Mouse (Mus musculus) limb, embryonic 11.5 days (tissue): ENCODE results near the gene Atp5h. TPM values are rescaled to one million over a fixed set of nuclear protein-coding genes. Genes with fewer than 3 reads are reported as not detected.
"Not testable (repeated sequence)": the region's sequence is repeated elsewhere in the genome, so short reads cannot be mapped to it uniquely, and the experiment has no call there.

Source experiments
- ATAC-seq: fragments of 200-750 bp; cut with Nextera tagmentation; 2 replicates; pipeline ENCODE4 v1.8.0; 2017; ENCODE audit warnings: low read depth; ENCODE audit not compliant: insufficient number of reproducible peaks, low FRiP score, low TSS enrichment
- DNase-seq: peaks from one replicate; pipeline ENCODE4 v3.0.0-alpha.2; 2015; ENCODE audit warnings: low spot score
- H3K27ac ChIP-seq: fragments of 300-500 bp; sonication (generic); replicated peaks from 2 replicates; pipeline ENCODE4 v1.5.1; 2014; ENCODE audit warnings: low read depth, mild to moderate bottlenecking, low read length
- H3K27me3 ChIP-seq: fragments of 300-500 bp; sonication (generic); 2 replicates; pipeline ENCODE4 v1.6.1; 2014; ENCODE audit warnings: mild to moderate bottlenecking, low read length, mixed read lengths; ENCODE audit not compliant: control insufficient read depth, insufficient read depth
- H3K36me3 ChIP-seq: fragments of 300-500 bp; sonication (generic); 2 replicates; pipeline ENCODE4 v1.6.1; 2014; ENCODE audit warnings: mild to moderate bottlenecking, low read length, moderate library complexity, mixed read lengths; ENCODE audit not compliant: control insufficient read depth, insufficient read depth
- H3K4me1 ChIP-seq: fragments of 300-500 bp; sonication (generic); 2 replicates; pipeline ENCODE4 v1.6.1; 2014; ENCODE audit warnings: low read length, mixed read lengths; ENCODE audit not compliant: control insufficient read depth, insufficient read depth
- H3K4me2 ChIP-seq: fragments of 300-500 bp; sonication (generic); 2 replicates; pipeline ENCODE4 v1.6.1; 2014; ENCODE audit warnings: low read depth, mild to moderate bottlenecking, moderate library complexity; ENCODE audit not compliant: severe bottlenecking
- H3K4me3 ChIP-seq: fragments of 300-500 bp; sonication (generic); 2 replicates; pipeline ENCODE4 v1.5.1; 2014; ENCODE audit warnings: low read depth, low read length
- H3K9ac ChIP-seq: fragments of 300-500 bp; sonication (generic); 2 replicates; pipeline ENCODE4 v1.6.1; 2014; ENCODE audit warnings: mild to moderate bottlenecking, low read length
- H3K9me3 ChIP-seq: fragments of 300-500 bp; sonication (generic); 2 replicates; pipeline ENCODE4 v1.6.1; 2016; ENCODE audit warnings: low read length; ENCODE audit not compliant: control insufficient read depth
- WGBS: fragments of 180-500 bp; shearing (Covaris S2); extraction: QIAGEN DNeasy Blood & Tissue Kit; methylation state at CpG from one replicate; pipeline ENCODE4 v1.1.7; 2014; 5-methylcytosine and 5-hydroxymethylcytosine counted together
- polyA plus RNA-seq: library from polyadenylated mRNA; unstranded; fragments of >200 nt; fragmentation: Nextera tagmentation; extraction: Ambion mirVana; gene quantifications from 2 replicates; pipeline ENCODE4 v1.2.1, GENCODE M21; 2014

Atp5h gene
- polyA plus RNA-seq, 1 experiment from 2014 or later, result 943 TPM

- Histone ChIP-seq H3K4me2 (no peak overlapping the region), H3K9ac (no peak overlapping the region), H3K36me3 (no peaks in the 10 kb centered on the region), H3K27me3 (no peaks in the 10 kb centered on the region), H3K27ac (no peak overlapping the region), H3K4me3 (no peak overlapping the region), H3K4me1 (no peaks in the 10 kb centered on the region), H3K9me3 (no peaks in the 10 kb centered on the region)
- DNase-seq (no peak), ATAC-seq (no peak)
- WGBS, result 58% methylated on average over 11 of the region's 11 CpGs
These were observed 19.0 kb downstream of the Atp5h start for GRCm38 (mm10) chr11:115400630-115401391.

GRCm38 (mm10) chr11:115400126-115400525, 19.6 kb downstream of the Atp5h start:
- Histone ChIP-seq H3K36me3 (no peaks in the 10 kb centered on the region), H3K4me3 (no peak overlapping the region), H3K9ac (no peak overlapping the region), H3K27ac (no peak overlapping the region), H3K27me3 (no peaks in the 10 kb centered on the region), H3K4me1 (no peaks in the 10 kb centered on the region), H3K4me2 (no peak overlapping the region), H3K9me3 (no peaks in the 10 kb centered on the region)
- 87% methylated on average over 3 of the region's 3 CpGs for WGBS
- ATAC-seq (no peak), DNase-seq (no peak)

- H3K4me1 ChIP-seq, result no peaks in the 10 kb centered on the region
- no peak for DNase-seq
- WGBS, result 76% methylated on average over 7 of the region's 7 CpGs
- ATAC-seq, result no peak
- H3K9me3 ChIP-seq, result no peaks in the 10 kb centered on the region
- H3K27ac ChIP-seq, result no peak overlapping the region
- no peak overlapping the region for H3K9ac ChIP-seq
- H3K27me3 ChIP-seq, result no peaks in the 10 kb centered on the region
- H3K4me2 ChIP-seq, result no peak overlapping the region
- H3K36me3 ChIP-seq, result peaks cover 4% of the 10 kb centered on the region; the same call in 1 of the 2 replicates
- H3K4me3 ChIP-seq, result no peak overlapping the region
These were observed 21.7 kb downstream of the Atp5h start for GRCm38 (mm10) chr11:115398085-115398484.

DNA sequence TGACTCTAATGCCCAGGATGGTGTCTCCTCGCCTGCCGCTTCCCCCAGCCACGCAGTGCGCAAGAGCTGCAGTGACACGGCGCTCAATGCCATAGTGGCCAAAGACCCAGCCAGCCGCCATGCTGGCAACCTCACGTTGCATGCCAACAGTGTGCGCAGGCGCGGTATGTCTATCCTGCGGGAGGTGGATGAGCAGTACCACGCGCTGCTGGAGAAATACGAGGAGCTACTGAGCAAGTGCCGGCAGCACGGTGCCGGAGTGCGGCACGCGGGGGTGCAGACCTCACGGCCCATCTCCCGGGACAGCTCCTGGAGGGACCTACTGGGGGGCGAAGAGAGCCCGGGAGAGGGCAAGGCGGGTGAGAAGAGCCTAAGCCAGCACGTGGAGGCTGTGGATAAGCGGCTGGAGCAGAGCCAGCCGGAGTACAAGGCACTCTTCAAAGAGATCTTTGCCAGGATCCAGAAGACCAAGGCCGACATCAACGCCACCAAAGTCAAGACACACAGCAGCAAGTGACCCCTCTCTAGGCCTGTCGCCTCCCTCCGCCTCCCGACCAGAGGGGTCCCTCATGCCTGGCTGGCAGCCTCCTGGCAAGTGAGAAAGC, 25.9 kb downstream of the Atp5h start:
- Histone ChIP-seq H3K36me3 (peaks cover 11% of the 10 kb centered on the region), H3K9ac (no peak overlapping the region), H3K4me1 (no peaks in the 10 kb centered on the region), H3K27ac (no peak overlapping the region), H3K4me2 (no peak overlapping the region), H3K27me3 (no peaks in the 10 kb centered on the region), H3K9me3 (no peaks in the 10 kb centered on the region), H3K4me3 (no peak overlapping the region)
- DNase-seq (peak; percentile 36), ATAC-seq (no peak)
- WGBS, result 54% methylated on average over 34 of the region's 34 CpGs

- Histone ChIP-seq H3K4me1 (no peaks in the 10 kb centered on the region), H3K4me3 (no peak overlapping the region), H3K36me3 (peaks cover 11% of the 10 kb centered on the region), H3K27ac (no peak overlapping the region), H3K27me3 (no peaks in the 10 kb centered on the region), H3K9me3 (no peaks in the 10 kb centered on the region), H3K9ac (no peak overlapping the region), H3K4me2 (no peak overlapping the region)
- DNase-seq (no peak), ATAC-seq (no peak)
- 94% methylated on average over 7 of the region's 7 CpGs for WGBS
These were observed 28.4 kb downstream of the Atp5h start for GRCm38 (mm10) chr11:115391358-115391757.

DNA sequence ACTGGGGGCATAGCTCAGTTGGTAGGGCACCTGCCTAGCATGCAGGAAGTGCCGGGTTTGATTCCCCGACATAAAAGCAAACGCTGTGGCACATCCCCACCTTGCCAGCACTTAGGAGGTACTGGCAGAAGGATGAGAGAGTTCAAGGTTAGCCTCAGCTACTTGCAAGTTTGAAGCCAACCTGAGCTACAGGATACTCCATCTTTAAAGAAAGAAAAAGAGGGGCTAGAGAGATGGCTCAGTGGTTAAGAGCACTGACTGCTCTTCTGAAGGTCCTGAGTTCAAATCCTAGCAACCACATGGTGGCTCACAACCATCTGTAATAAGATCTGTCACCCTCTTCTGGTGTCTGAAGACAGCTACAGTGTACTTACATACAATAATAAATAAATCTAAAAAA, 32.9 kb downstream of the Atp5h start:
- not testable (repeated sequence) for DNase-seq, H3K9ac ChIP-seq, ATAC-seq, H3K27me3 ChIP-seq, H3K4me3 ChIP-seq, H3K36me3 ChIP-seq, H3K4me2 ChIP-seq, H3K27ac ChIP-seq, H3K9me3 ChIP-seq
- peaks cover 18% of the 10 kb centered on the region for H3K4me1 ChIP-seq
- 82% methylated on average over 3 of the region's 3 CpGs for WGBS

GRCm38 (mm10) chr11:115384587-115384986, 35.2 kb downstream of the Atp5h start:
- Histone ChIP-seq H3K9me3 (no peaks in the 10 kb centered on the region), H3K4me3 (no peak overlapping the region), H3K36me3 (no peaks in the 10 kb centered on the region), H3K4me1 (peaks cover 23% of the 10 kb centered on the region), H3K27me3 (no peaks in the 10 kb centered on the region), H3K9ac (no peak overlapping the region), H3K4me2 (no peak overlapping the region), H3K27ac (no peak overlapping the region)
- no peak for ATAC-seq
- WGBS, result 76% methylated on average over 5 of the region's 5 CpGs
- no peak for DNase-seq

DNA sequence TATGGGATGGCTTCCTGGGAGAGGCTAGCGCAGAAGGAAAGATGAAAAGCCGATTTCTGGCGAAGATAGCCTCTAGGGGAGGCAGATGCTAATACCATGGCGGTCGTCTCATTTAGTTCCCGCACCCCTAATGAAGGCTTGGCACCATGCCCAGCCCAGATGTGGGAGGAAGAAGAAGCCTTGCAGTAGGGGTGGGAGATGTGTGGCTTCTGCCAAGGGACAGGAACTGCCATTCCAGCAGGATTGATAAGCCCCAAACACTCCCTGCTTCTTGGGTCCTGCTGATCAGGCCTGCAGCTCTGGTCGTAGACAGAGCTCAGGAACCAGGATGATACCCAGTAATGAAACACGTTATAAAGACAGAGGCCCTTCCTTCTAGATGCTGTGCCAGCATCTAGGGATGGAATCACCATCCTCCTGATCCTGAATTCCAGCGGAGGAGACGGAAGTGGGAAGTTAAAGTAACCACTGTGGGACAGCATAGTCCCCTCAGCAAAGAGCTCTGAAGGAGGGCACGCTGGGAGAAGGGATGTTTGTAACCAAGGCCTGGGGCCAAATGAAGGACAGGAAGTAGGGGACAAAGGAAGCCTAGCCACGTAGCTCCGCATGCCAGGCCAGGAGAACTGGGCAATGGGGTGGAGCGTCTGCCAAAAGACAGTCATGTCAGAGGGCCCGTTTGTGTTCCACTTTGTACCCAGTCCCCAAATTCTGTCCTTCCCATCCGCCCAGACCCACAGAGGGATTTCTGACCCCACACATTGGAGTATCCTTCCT, 35.9 kb downstream of the Atp5h start:
- WGBS, result 68% methylated on average over 16 of the region's 16 CpGs
- H3K36me3 ChIP-seq, result no peaks in the 10 kb centered on the region
- no peaks in the 10 kb centered on the region for H3K27me3 ChIP-seq
- no peaks in the 10 kb centered on the region for H3K9me3 ChIP-seq
- no peak overlapping the region for H3K27ac ChIP-seq
- ATAC-seq (no peak), DNase-seq (no peak)
- H3K4me3 ChIP-seq, result no peak overlapping the region
- H3K9ac ChIP-seq, result no peak overlapping the region
- H3K4me1 ChIP-seq, result peaks cover 23% of the 10 kb centered on the region
- H3K4me2 ChIP-seq, result no peak overlapping the region
